Mouse (Mus musculus) G1E (cell line): ENCODE measurements at regions not wholly inside any gene's neighbourhood (a gene's known extent, or its start where the extent isn't known, plus 50 kb on each side); places are given as distances from the start of the nearest gene placed in this dataset.

ENCODE experiments used
- CTCF ChIP-seq: IDR thresholded peaks from 2 replicates; pipeline ENCODE4 v1.5.1; 2012; ENCODE audit warnings: low read depth, low read length, inconsistent platforms, mixed read lengths
- GATA1 ChIP-seq: IDR thresholded peaks from 2 replicates; pipeline ENCODE4 v1.6.1; 2012; ENCODE audit warnings: borderline replicate concordance, low read length, inconsistent platforms, mixed read lengths
- POLR2AphosphoS5 ChIP-seq: IDR thresholded peaks from 2 replicates; pipeline ENCODE4 v1.6.1; 2012; ENCODE audit warnings: low read depth, low read length, inconsistent platforms; ENCODE audit not compliant: insufficient replicate concordance

DNA sequence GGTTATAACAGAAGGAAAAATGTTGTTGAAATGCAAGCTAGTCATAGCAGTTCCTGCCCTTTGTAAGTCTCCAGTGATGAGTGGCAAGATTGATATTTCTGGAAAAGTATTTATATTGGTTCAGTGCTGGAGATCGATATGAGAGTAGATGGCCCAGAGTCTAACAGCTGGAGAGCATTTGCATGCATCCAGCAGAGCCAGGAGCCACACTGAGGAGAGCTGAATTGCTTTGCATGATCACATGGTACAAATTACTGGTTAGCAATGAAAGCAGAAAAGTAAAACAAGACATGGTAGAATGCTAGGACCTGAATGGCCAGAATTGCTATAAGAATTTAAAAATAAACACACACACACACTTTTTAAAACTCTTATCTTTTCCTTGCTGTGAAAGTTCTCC, 70.8 kb upstream of the Tyw5 start:
- TF ChIP-seq GATA1 (no peak), CTCF (no peak), POLR2AphosphoS5 (no peak)
